Mouse (Mus musculus): ENCODE results near the gene Sptlc2. TPM values are rescaled to one million over a fixed set of nuclear protein-coding genes. Genes with fewer than 3 reads are reported as not detected.

Sptlc2 gene
- polyA plus RNA-seq (2016; fragmentation: Nextera tagmentation; extraction: Ambion mirVana) = 66.4 and 74.9 TPM in 2 replicates

GRCm38 (mm10) chr12:87388122-87388774 is at the start of gene Sptlc2:
Gene Sptlc2, minus strand, starts transcription at chr12:87388355.
- Histone ChIP-seq H3K27ac (peak within 1 kb of the TSS; percentile 67), H3K4me1 (peaks cover 10% of the 10 kb centered on the region), H3K36me3 (no peaks in the 10 kb centered on the region), H3K9ac (peak within 1 kb of the TSS; percentile 79), H3K27me3 (no peaks in the 10 kb centered on the region), H3K9me3 (no peaks in the 10 kb centered on the region), H3K4me3 (peak within 1 kb of the TSS; percentile 69), H3K4me2 (replicated peaks) (peak within 1 kb of the TSS; percentile 94)
- peak; percentile 99 for ATAC-seq (ENCODE audit: insufficient number of reproducible peaks, insufficient read depth, low FRiP score, low TSS enrichment)
- WGBS = under 1% methylated on average over 45 of the region's 45 CpGs

- H3K9me3 ChIP-seq = no peaks in the 10 kb centered on the region
- ATAC-seq (ENCODE audit: insufficient number of reproducible peaks, insufficient read depth, low FRiP score, low TSS enrichment) = no peak
- H3K4me1 ChIP-seq = no peaks in the 10 kb centered on the region
- no peaks in the 10 kb centered on the region for H3K27me3 ChIP-seq
- no peak overlapping the region for H3K4me3 ChIP-seq
- no peak overlapping the region for H3K9ac ChIP-seq
- H3K36me3 ChIP-seq = peaks cover 78% of the 10 kb centered on the region
- H3K4me2 ChIP-seq (replicated peaks) = no peak overlapping the region
- 84% methylated on average over 8 of the region's 8 CpGs for WGBS
- H3K27ac ChIP-seq = no peak overlapping the region
These were observed 40.7 kb upstream of the Sptlc2 start for GRCm38 (mm10) chr12:87428885-87429284.

GRCm38 (mm10) chr12:87428295-87428694 is 40.1 kb upstream of the Sptlc2 start:
- no peaks in the 10 kb centered on the region for H3K4me1 ChIP-seq
- no peaks in the 10 kb centered on the region for H3K9me3 ChIP-seq
- 93% methylated on average over 2 of the region's 2 CpGs for WGBS
- no peak for ATAC-seq (ENCODE audit: insufficient number of reproducible peaks, insufficient read depth, low FRiP score, low TSS enrichment)
- H3K4me3 ChIP-seq = no peak overlapping the region
- H3K27me3 ChIP-seq = no peaks in the 10 kb centered on the region
- H3K36me3 ChIP-seq = peaks cover 72% of the 10 kb centered on the region
- no peak overlapping the region for H3K4me2 ChIP-seq (replicated peaks)
- no peak overlapping the region for H3K9ac ChIP-seq
- H3K27ac ChIP-seq = no peak overlapping the region

- no peaks in the 10 kb centered on the region for H3K9me3 ChIP-seq
- peaks cover 56% of the 10 kb centered on the region for H3K36me3 ChIP-seq
These were observed 38.3 kb upstream of the Sptlc2 start for GRCm38 (mm10) chr12:87426354-87427031.

GRCm38 (mm10) chr12:87424516-87424915 is 36.4 kb upstream of the Sptlc2 start:
- H3K36me3 ChIP-seq = peaks cover 37% of the 10 kb centered on the region
- ATAC-seq (ENCODE audit: insufficient number of reproducible peaks, insufficient read depth, low FRiP score, low TSS enrichment) = no peak

More at GRCm38 (mm10) chr12:87426354-87427031, 38.3 kb upstream of the Sptlc2 start:
- ATAC-seq (ENCODE audit: insufficient number of reproducible peaks, insufficient read depth, low FRiP score, low TSS enrichment) = no peak
- no peak overlapping the region for H3K27ac ChIP-seq
- H3K9ac ChIP-seq = no peak overlapping the region
- WGBS = 94% methylated on average over 5 of the region's 5 CpGs
- H3K27me3 ChIP-seq = no peaks in the 10 kb centered on the region
- no peaks in the 10 kb centered on the region for H3K4me1 ChIP-seq
- H3K4me3 ChIP-seq = no peak overlapping the region
- no peak overlapping the region for H3K4me2 ChIP-seq (replicated peaks)

GRCm38 (mm10) chr12:87423700-87424099 is 35.5 kb upstream of the Sptlc2 start:
- Histone ChIP-seq H3K4me2 (replicated peaks) (no peak overlapping the region), H3K4me3 (no peak overlapping the region), H3K27me3 (no peaks in the 10 kb centered on the region), H3K9me3 (no peaks in the 10 kb centered on the region), H3K4me1 (no peaks in the 10 kb centered on the region), H3K36me3 (peaks cover 29% of the 10 kb centered on the region), H3K27ac (no peak overlapping the region), H3K9ac (no peak overlapping the region)
- no peak for ATAC-seq (ENCODE audit: insufficient number of reproducible peaks, insufficient read depth, low FRiP score, low TSS enrichment)
- whole genome bisulfite sequencing = 50% methylated on average over 1 of the region's 1 CpGs

More at GRCm38 (mm10) chr12:87424516-87424915, 36.4 kb upstream of the Sptlc2 start:
- H3K27me3 ChIP-seq = no peaks in the 10 kb centered on the region
- no peak overlapping the region for H3K4me2 ChIP-seq (replicated peaks)
- H3K27ac ChIP-seq = no peak overlapping the region
- 25% methylated on average over 3 of the region's 3 CpGs for WGBS
- H3K4me3 ChIP-seq = no peak overlapping the region
- no peak overlapping the region for H3K9ac ChIP-seq
- no peaks in the 10 kb centered on the region for H3K9me3 ChIP-seq
- no peaks in the 10 kb centered on the region for H3K4me1 ChIP-seq

- ATAC-seq (ENCODE audit: insufficient number of reproducible peaks, insufficient read depth, low FRiP score, low TSS enrichment) = no peak
- Histone ChIP-seq H3K27me3 (no peaks in the 10 kb centered on the region), H3K4me2 (replicated peaks) (no peak overlapping the region), H3K4me3 (no peak overlapping the region), H3K9ac (no peak overlapping the region), H3K4me1 (no peaks in the 10 kb centered on the region), H3K9me3 (no peaks in the 10 kb centered on the region), H3K36me3 (peaks cover 12% of the 10 kb centered on the region), H3K27ac (no peak overlapping the region)
- 84% methylated on average over 5 of the region's 5 CpGs for WGBS
These were observed 33.8 kb upstream of the Sptlc2 start for GRCm38 (mm10) chr12:87421708-87422507.

GRCm38 (mm10) chr12:87419974-87420485 is 31.9 kb upstream of the Sptlc2 start:
- Histone ChIP-seq H3K9ac (no peak overlapping the region), H3K4me2 (replicated peaks) (no peak overlapping the region), H3K4me1 (no peaks in the 10 kb centered on the region), H3K9me3 (no peaks in the 10 kb centered on the region), H3K4me3 (no peak overlapping the region), H3K36me3 (no peaks in the 10 kb centered on the region), H3K27ac (no peak overlapping the region), H3K27me3 (no peaks in the 10 kb centered on the region)
- no peak for ATAC-seq (ENCODE audit: insufficient number of reproducible peaks, insufficient read depth, low FRiP score, low TSS enrichment)
- 65% methylated on average over 12 of the region's 12 CpGs for WGBS

- H3K27ac ChIP-seq = no peak overlapping the region
- H3K4me3 ChIP-seq = no peak overlapping the region
- H3K4me2 ChIP-seq (replicated peaks) = no peak overlapping the region
- H3K9me3 ChIP-seq = no peaks in the 10 kb centered on the region
- peak; percentile 73 for ATAC-seq (ENCODE audit: insufficient number of reproducible peaks, insufficient read depth, low FRiP score, low TSS enrichment)
- no peak overlapping the region for H3K9ac ChIP-seq
- 71% methylated on average over 5 of the region's 5 CpGs for WGBS
- no peaks in the 10 kb centered on the region for H3K36me3 ChIP-seq
- H3K4me1 ChIP-seq = no peaks in the 10 kb centered on the region
- no peaks in the 10 kb centered on the region for H3K27me3 ChIP-seq
These were observed 30.8 kb upstream of the Sptlc2 start for GRCm38 (mm10) chr12:87418921-87419320.

- Histone ChIP-seq H3K27me3 (no peaks in the 10 kb centered on the region), H3K4me1 (no peaks in the 10 kb centered on the region), H3K4me2 (replicated peaks) (no peak overlapping the region), H3K4me3 (no peak overlapping the region), H3K36me3 (no peaks in the 10 kb centered on the region), H3K9me3 (no peaks in the 10 kb centered on the region), H3K9ac (no peak overlapping the region), H3K27ac (no peak overlapping the region)
- no peak for ATAC-seq (ENCODE audit: insufficient number of reproducible peaks, insufficient read depth, low FRiP score, low TSS enrichment)
- 35% methylated on average over 7 of the region's 7 CpGs for WGBS
These were observed 28.5 kb upstream of the Sptlc2 start for GRCm38 (mm10) chr12:87416690-87417089.

- Histone ChIP-seq H3K4me2 (replicated peaks) (no peak overlapping the region), H3K27me3 (no peaks in the 10 kb centered on the region), H3K9ac (no peak overlapping the region), H3K27ac (no peak overlapping the region), H3K4me1 (no peaks in the 10 kb centered on the region), H3K4me3 (no peak overlapping the region), H3K36me3 (no peaks in the 10 kb centered on the region), H3K9me3 (no peaks in the 10 kb centered on the region)
- ATAC-seq (ENCODE audit: insufficient number of reproducible peaks, insufficient read depth, low FRiP score, low TSS enrichment) = no peak
- WGBS = 76% methylated on average over 4 of the region's 4 CpGs
These were observed 27.2 kb upstream of the Sptlc2 start for GRCm38 (mm10) chr12:87415358-87415757.
